Mouse (Mus musculus): Measurements from ENCODE around the gene Klf4.

Gene Klf4

DNA sequence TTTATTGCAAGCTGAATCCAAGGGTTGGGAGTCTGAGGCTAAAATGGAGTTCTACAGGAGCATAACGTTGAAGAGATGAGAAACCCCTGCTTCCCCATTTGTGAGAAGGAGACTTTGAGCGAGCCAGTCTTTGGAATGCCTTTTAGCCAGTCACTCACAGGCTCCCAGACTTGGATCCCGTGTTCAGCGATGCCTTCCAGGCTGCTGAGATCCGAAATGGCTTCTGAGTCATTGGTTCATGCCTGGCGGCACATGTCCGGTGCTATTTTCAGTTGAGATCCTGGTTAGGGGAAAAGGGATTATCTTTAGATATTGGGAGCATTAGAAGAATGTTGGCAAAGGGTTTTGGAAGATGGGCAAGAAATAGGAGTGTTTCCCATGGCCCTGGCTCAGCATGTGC lies 14.8 kb downstream of the Klf4 start:
- no peak for DNase-seq

DNA sequence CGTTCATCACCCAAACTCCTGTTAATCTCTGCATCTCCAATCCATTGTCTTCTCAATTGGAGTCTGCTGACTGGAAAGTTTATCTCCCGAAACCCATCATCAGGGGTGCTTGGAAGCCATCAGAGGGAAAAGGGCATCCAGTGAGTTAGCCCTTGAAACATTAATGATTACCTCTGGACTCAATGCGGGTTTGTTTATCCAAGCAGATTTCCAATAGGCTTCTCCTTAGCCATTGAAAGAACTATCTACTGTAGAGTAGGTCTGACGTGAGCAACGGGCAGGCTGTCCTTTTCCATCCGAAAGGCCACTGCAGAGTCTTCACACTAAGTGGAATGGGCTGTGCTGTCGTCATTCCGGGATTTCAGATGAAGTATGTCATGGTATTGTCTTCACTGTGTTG lies 16.2 kb downstream of the Klf4 start:
- DNase-seq = no peak

DNA sequence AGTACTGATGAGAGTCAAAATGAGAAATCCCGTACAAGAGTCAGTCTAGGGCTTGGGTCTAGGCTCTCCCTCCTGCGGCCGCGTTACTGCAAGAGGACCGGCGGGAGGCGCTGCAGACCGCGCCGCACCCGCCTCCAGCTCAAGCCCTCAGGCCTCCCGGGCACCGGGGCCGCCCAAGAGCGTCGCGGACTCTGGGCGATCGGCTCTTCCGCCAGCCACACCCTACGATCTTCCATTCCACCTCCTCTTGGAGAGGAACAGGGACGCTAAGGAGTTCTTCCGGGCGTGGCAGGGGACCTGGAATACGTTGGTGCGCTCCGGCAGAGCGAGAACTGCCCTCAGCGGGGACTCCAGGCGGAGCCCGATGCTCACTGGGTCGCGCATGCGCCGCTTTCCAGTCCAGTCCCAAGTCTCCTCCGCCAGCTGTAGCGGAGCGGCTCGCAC lies 17.5 kb downstream of the Klf4 start:
- peak; percentile 63 to 68 for DNase-seq

DNA sequence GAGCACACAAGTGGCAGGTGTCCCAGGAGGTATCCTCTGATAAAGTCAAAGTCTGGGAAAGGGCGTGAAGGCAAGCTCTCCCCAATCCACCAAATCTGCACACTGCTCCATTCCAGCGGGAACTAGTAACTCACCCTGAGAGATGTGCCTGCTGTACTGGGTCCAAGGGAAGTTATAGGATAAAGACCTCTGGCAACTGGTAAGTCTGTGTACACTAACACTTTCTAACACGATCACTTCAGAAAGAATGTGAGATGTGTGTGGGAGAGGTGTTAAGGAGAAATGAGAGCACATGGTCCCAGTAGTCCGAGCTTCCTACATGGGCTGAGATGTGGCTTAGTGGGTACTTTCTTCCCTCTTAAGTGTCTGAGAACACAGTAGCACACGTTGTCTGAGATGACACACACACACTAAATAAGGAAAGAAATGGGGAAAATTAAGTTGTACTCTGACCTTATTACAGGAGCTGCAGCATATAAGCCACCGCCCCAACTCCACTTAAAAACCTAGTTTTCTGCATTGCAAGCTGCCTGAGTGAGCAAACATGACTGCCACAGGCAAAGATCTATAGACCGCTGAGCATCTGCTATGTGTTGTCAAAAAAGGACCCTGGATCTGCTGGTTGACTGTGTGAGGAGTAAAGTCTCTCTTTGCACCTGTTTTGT lies 18.5 kb downstream of the Klf4 start:
- no peak for DNase-seq

DNA sequence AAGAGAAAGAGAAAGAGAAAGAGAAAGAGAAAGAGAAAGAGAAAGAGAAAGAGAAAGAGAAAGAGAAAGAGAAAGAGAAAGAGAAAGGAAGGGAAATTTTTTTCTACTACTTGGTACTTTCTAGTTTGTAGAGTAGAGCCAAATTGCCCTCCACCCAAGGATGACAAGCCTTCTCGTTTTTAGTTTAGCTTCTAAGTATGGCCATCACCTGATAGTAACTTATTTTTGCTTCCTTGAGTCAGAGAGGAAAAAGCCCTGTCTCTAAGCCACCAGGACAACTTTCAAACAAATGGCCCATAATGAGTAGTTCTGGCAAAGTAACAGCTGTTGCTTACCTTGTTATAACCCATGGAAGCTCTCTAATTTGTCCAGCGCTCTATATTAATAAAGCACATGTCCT lies 20.9 kb downstream of the Klf4 start:
- no peak for DNase-seq

DNA sequence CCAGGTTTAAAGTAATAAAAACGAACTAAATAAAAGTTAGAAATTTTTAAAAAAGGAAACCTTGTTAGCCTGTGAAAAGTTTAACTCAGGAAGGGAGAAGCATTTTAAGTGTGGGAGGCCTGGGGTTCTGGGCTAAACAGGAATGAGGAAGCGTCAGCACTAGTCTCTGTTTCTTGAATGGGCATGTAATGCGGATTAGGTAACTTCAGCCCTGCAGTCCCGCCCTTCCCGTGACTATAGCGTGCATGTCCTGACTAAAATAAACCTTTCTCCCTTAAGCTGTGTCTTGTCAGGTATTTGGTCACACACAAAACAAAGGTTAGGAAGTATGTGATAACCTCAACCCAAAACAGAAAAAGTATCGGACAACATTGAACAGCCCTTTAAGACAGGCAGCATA lies 23.6 kb downstream of the Klf4 start:
- no peak for DNase-seq

DNA sequence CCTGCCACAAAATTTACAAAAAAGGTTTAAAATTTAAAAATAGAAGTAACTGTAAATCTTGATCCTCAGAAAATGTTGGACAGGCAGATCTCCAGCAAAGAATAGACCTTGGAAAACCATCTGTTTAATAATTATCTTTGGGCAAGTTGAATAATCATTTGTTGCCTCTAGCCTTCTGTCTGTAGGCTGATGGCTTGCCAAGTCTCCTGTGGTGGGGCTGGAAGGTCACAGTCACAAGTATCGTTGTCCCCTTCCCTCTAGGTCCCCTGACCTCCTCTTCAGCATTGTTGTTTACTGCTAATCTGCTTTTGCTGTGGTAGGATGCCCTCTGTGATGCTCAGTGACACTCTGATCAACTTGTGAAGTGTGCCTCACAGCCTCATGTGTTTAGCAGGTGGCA lies 33.6 kb downstream of the Klf4 start:
- DNase-seq = no peak

DNA sequence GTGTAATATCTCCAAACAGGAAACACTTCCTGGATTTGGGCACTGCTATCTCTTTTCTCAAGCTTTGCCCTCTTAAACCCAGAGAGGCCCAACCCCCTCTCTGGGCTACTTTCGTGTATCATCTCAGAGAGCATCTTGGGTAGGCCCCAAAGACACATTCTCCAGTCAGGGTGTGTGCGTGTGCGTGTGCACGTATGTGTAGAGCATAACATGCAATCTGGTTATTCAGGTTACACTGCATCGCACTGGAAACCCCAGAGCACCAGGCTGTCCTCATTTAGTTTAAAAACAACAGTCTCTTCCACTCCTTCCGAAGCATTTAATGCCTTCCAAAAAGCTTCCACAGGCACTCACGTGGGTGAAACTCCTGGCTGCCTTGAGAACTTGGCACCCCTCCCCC lies 35.9 kb downstream of the Klf4 start:
- DNase-seq = no peak

DNA sequence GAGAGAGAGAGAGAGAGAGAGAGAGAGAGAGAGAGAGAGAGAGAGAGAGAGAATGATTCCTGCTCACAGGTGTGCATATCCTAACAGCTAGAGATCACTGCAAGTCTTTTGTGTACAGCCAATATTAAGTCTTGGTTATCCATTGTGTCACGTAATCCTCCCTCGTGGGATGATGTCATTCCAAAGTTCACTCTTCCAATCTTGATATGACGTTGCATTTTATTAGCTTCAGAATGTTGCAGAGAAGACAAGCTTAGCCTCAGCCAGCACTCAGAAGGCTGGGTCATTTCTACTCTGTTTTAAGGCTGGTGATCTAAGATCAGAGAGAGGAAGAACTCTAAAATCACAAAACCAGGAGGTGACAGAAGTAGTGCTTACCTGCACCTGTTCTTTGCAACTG lies 39.0 kb downstream of the Klf4 start:
- DNase-seq = no peak

DNA sequence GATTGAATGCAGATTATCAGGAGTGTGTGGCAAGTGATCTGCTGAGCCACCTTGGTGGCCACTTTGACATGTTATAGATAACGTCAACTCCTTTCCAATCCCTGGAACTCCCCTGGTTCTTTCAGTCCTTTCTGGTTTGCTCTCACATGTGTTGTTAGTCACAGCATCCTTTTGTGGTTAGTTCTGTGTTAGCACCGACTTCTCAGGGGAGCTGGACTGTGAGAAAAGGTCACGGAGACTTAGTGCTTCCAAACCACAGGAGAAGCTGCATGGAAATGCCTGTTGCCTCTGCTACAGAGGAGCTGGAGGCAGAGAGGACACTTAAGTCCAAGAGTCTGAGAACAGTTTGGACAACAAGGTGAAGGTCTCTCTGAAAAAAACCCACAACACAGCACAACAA lies 42.9 kb downstream of the Klf4 start:
- DNase-seq = no peak

DNA sequence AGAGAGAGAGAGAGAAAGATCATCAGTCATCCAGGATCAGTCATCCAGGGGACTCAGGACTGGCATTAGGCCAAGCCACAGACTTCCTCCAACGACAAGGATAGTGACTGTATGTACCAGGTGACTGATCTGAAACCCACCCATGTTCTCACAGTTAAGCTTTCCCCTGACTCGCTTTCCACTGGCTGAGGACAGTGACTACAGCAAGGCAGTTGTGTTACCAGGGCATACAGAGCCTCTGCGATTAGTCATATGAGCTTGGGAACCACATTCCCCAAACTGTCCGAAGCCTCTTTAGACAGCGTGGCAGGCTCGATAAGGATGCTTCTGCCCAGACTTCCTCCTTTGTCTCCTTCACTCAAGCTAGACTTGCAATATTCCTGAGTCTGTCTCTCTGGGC lies 43.7 kb downstream of the Klf4 start:
- DNase-seq = no peak

DNA sequence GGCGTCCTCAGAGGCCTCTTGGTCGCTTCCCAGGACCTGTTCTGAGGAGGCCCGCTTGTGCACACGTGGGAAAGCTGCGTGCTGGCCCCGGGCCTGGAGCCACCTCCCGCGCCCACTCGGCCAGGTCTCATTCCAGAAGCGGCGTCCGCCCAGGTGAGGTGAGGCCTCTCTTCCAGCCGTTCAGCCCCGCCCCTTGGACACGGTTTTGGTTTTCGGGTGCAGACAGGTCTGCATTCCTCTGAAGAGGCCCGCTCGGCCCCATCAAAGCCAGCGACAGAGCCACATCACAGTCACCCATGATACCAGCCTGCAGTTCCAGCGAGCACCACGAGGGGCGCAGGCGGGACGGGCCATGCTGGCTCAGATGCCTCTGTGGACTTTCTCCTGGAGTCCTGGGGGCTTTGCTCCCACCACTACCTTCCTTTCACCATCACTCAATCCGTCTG lies 51.9 kb downstream of the Klf4 start:
- DNase-seq = peak; percentile 65 to 73

DNA sequence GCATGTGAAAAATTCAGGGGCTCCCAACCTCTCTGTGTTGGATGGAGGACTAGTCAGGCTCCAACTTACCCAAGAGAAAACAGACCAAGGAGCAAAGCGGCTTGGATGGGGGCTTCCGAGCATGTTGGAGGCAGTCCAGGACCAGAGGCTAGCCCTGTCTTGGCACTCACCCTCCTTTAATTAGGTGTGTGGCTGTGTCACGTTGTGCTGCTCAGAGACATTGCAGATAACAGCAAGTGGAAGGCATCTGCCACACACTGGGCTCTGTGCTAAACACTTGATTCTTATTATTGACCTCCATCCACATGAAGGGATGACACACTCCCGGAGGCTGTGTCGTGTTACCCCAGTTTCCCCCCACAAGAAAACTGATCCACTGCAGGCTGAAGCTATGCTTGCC lies 53.9 kb downstream of the Klf4 start:
- DNase-seq = no peak

DNA sequence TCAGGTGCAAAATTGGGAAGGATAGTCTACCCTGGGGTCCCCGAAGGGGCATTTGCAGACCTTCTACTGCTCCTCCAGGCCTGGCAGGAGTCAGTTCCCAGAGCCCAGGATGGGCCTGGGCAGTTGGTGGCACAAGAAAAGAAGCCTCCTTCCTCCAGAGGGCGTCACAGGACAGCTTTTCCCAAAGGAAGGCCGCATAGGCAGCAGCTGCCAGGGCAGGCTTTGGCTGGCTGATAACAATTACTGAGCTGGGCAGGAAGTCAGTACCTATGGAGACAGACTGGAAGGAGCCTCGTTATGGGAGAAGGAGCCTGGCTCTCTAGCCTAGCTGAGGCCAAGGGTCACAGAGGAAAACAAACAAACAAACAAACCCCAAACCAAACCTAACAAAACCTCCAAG lies 54.3 kb downstream of the Klf4 start:
- peak; percentile 9 to 16 for DNase-seq

DNA sequence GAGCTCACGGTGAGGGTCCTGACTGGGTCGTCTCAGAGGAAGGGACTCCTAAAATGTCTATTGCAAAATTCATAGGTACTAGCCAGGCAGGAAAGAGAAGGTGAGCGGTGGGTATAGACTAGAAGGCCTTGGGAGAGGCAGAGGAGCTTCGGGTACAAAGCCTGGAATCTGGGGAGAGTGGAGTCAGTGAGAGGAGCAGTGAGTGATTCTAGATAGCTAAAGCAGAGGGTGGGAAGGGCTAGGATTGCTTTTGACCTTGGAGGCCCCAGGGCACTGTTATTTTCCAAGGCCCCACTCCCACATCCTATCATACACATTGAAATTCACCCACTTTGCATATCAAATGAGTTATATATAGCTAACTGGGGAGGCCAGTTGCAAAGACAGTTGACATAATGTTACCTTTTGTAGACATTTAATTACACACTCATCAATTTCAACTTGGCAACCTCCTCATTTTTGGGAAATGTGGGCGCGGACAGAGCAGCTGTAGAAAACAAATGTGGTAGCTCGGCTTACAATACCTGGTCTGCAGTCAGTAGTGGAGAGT lies 55.0 kb downstream of the Klf4 start:
- DNase-seq = no peak
